Mouse (Mus musculus) E14TG2a.4 (cell line): ENCODE measurements around the gene Fxyd5.

Experiments
- CTCF ChIP-seq: conservative IDR thresholded peaks from 2 replicates; pipeline ENCODE4 v1.5.1; 2014; ENCODE audit warnings: low read length
- NANOG ChIP-seq: IDR thresholded peaks from 2 replicates; pipeline ENCODE4 v1.6.1; 2014; ENCODE audit warnings: borderline replicate concordance, low read length, mixed read lengths
- POU5F1 ChIP-seq: IDR thresholded peaks from 2 replicates; pipeline ENCODE4 v1.6.1; 2014; ENCODE audit warnings: low read length, borderline replicate concordance

GRCm38 (mm10) chr7:31000505-31001020 is 41.7 kb downstream of the Fxyd5 start:
- no peak for TF ChIP-seq CTCF
- TF ChIP-seq POU5F1, result no peak
- no peak for TF ChIP-seq NANOG
